Mouse (Mus musculus): ENCODE measurements around the gene Abca16. TPM values are rescaled to one million over a fixed set of nuclear protein-coding genes. Genes with fewer than 3 reads are reported as not detected.

Gene Abca16
- polyA plus RNA-seq, 2 experiments: not detected

GRCm38 (mm10) chr7:120503891-120504662 lies 94.6 kb downstream of the Abca16 start:
- TF ChIP-seq CTCF (IDR thresholded peaks at IDR 0.05; ENCODE audit: low read depth) (no peak), EP300 (IDR thresholded peaks at IDR 0.05; ENCODE audit: low read depth) (no peak)
- Histone ChIP-seq H3K27me3 (ENCODE audit: control insufficient read depth, insufficient read depth, low read length) (no peaks in the 10 kb centered on the region), H3K9me3 (ENCODE audit: control insufficient read depth, low read length) (no peaks in the 10 kb centered on the region), H3K36me3 (replicated peaks; ENCODE audit: control insufficient read depth, insufficient read depth, low read depth) (no peaks in the 10 kb centered on the region), H3K4me2 (ENCODE audit: low read depth) (peak overlapping the region; percentile 18; the same call in 1 of the 2 replicates), H3K9ac (replicated peaks) (no peak overlapping the region), H3K4me3 (ENCODE audit: insufficient read depth in 1 of 2, low read depth in 2 of 2, low read length in 2 of 2) (no peak overlapping the region), H3K4me1 (replicated peaks; ENCODE audit: control insufficient read depth in 2 of 2, insufficient read depth in 2 of 2, low read length in 1 of 2) (no peaks in the 10 kb centered on the region), H3K27ac (no peak overlapping the region)
- DNase-seq (ENCODE audit: low read depth in 3 of 3, low spot score in 3 of 3) (no peak), ATAC-seq (ENCODE audit: insufficient read depth) (no peak)
- WGBS (ENCODE audit: insufficient replicate concordance): 11% methylated on average over 31 of the region's 31 CpGs

DNA sequence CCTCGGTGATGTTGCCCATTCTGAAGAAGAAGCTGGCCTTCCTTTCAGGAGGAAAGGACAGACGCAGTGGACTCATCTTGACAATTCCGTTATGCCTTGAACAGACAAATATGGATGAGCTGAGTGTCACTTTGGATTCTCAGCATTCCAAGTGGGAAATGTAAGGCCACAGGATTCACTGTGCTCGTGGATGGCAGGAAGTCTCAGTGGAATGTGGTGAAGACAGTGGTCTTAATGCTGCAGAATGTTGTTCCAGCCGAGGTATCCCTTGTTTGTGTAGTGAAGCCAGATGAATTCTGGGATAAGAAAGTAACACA lies 95.2 kb downstream of the Abca16 start:
- no peak overlapping the region; the same call in 1 of the 2 replicates for H3K4me2 ChIP-seq (ENCODE audit: low read depth)
- H3K27ac ChIP-seq: no peak overlapping the region
- no peak for TF ChIP-seq EP300 (IDR thresholded peaks at IDR 0.05; ENCODE audit: low read depth)
- TF ChIP-seq CTCF (IDR thresholded peaks at IDR 0.05; ENCODE audit: low read depth): no peak
- no peaks in the 10 kb centered on the region for H3K9me3 ChIP-seq (ENCODE audit: control insufficient read depth, low read length)
- no peaks in the 10 kb centered on the region for H3K4me1 ChIP-seq (replicated peaks; ENCODE audit: control insufficient read depth in 2 of 2, insufficient read depth in 2 of 2, low read length in 1 of 2)
- H3K36me3 ChIP-seq (replicated peaks; ENCODE audit: control insufficient read depth, insufficient read depth, low read depth): no peaks in the 10 kb centered on the region
- no peaks in the 10 kb centered on the region for H3K27me3 ChIP-seq (ENCODE audit: control insufficient read depth, insufficient read depth, low read length)
- H3K4me3 ChIP-seq (ENCODE audit: insufficient read depth in 1 of 2, low read depth in 2 of 2, low read length in 2 of 2): no peak overlapping the region
- WGBS (ENCODE audit: insufficient replicate concordance): 26% methylated on average over 5 of the region's 5 CpGs
- ATAC-seq (ENCODE audit: insufficient read depth): no peak
- DNase-seq (ENCODE audit: low read depth in 3 of 3, low spot score in 3 of 3): no peak
- H3K9ac ChIP-seq (replicated peaks): no peak overlapping the region

DNA sequence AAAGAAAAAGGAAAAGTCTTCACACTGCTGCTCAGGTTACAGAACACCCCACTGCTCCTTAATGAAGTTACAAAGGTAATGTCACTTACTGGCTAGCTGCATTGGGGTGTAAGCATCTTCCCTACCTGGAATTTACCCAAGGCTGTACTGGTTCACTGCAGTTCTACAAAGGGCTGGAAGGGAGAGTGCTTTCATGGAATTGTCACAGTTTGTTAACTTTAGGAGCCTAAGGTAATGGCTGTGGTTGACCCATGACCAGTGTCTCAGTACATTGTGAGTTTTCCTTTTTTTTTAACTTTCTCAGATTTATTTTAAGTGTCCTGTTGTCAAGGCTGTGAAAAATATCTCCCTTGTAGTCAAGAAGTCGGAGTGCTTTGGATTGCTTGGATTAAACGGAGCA lies 125.4 kb downstream of the Abca16 start:
- H3K27ac ChIP-seq: no peak overlapping the region
- no peak overlapping the region for H3K4me2 ChIP-seq (ENCODE audit: low read depth)
- H3K36me3 ChIP-seq (replicated peaks; ENCODE audit: control insufficient read depth, insufficient read depth, low read depth): no peaks in the 10 kb centered on the region
- no peaks in the 10 kb centered on the region for H3K27me3 ChIP-seq (ENCODE audit: control insufficient read depth, insufficient read depth, low read length)
- 46% methylated on average over 2 of the region's 2 CpGs for WGBS (ENCODE audit: insufficient replicate concordance)
- no peaks in the 10 kb centered on the region for H3K4me1 ChIP-seq (replicated peaks; ENCODE audit: control insufficient read depth in 2 of 2, insufficient read depth in 2 of 2, low read length in 1 of 2)
- DNase-seq (ENCODE audit: low read depth in 3 of 3, low spot score in 3 of 3) (no peak), ATAC-seq (ENCODE audit: insufficient read depth) (no peak)
- TF ChIP-seq EP300 (IDR thresholded peaks at IDR 0.05; ENCODE audit: low read depth): no peak
- no peak for TF ChIP-seq CTCF (IDR thresholded peaks at IDR 0.05; ENCODE audit: low read depth)
- no peak overlapping the region for H3K9ac ChIP-seq (replicated peaks)
- no peaks in the 10 kb centered on the region for H3K9me3 ChIP-seq (ENCODE audit: control insufficient read depth, low read length)
- no peak overlapping the region for H3K4me3 ChIP-seq (ENCODE audit: insufficient read depth in 1 of 2, low read depth in 2 of 2, low read length in 2 of 2)

GRCm38 (mm10) chr7:120552479-120553180 lies 143.2 kb downstream of the Abca16 start:
- H3K27ac ChIP-seq: no peak overlapping the region
- WGBS (ENCODE audit: insufficient replicate concordance): 45% methylated on average over 12 of the region's 12 CpGs
- ATAC-seq (ENCODE audit: insufficient read depth) (no peak), DNase-seq (ENCODE audit: low read depth in 3 of 3, low spot score in 3 of 3) (no peak)
- H3K4me3 ChIP-seq (ENCODE audit: insufficient read depth in 1 of 2, low read depth in 2 of 2, low read length in 2 of 2): no peak overlapping the region
- no peaks in the 10 kb centered on the region for H3K27me3 ChIP-seq (ENCODE audit: control insufficient read depth, insufficient read depth, low read length)
- TF ChIP-seq EP300 (IDR thresholded peaks at IDR 0.05; ENCODE audit: low read depth): no peak
- no peak for TF ChIP-seq CTCF (IDR thresholded peaks at IDR 0.05; ENCODE audit: low read depth)
- no peaks in the 10 kb centered on the region for H3K36me3 ChIP-seq (replicated peaks; ENCODE audit: control insufficient read depth, insufficient read depth, low read depth)
- no peak overlapping the region for H3K9ac ChIP-seq (replicated peaks)
- no peaks in the 10 kb centered on the region for H3K4me1 ChIP-seq (replicated peaks; ENCODE audit: control insufficient read depth in 2 of 2, insufficient read depth in 2 of 2, low read length in 1 of 2)
- no peaks in the 10 kb centered on the region for H3K9me3 ChIP-seq (ENCODE audit: control insufficient read depth, low read length)
- no peak overlapping the region for H3K4me2 ChIP-seq (ENCODE audit: low read depth)

GRCm38 (mm10) chr7:120553181-120553551 lies 143.7 kb downstream of the Abca16 start:
- WGBS (ENCODE audit: insufficient replicate concordance): 46% methylated on average over 12 of the region's 12 CpGs

More at GRCm38 (mm10) chr7:120553181-120553551, 143.7 kb downstream of the Abca16 start:
- DNase-seq (ENCODE audit: low read depth in 3 of 3, low spot score in 3 of 3): no peak
- TF ChIP-seq EP300 (IDR thresholded peaks at IDR 0.05; ENCODE audit: low read depth) (no peak), CTCF (IDR thresholded peaks at IDR 0.05; ENCODE audit: low read depth) (no peak)
- no peaks in the 10 kb centered on the region for H3K36me3 ChIP-seq (replicated peaks; ENCODE audit: control insufficient read depth, insufficient read depth, low read depth)
- no peaks in the 10 kb centered on the region for H3K27me3 ChIP-seq (ENCODE audit: control insufficient read depth, insufficient read depth, low read length)
- no peak overlapping the region for H3K27ac ChIP-seq
- no peak for ATAC-seq (ENCODE audit: insufficient read depth)
- H3K9me3 ChIP-seq (ENCODE audit: control insufficient read depth, low read length): no peaks in the 10 kb centered on the region
- no peak overlapping the region for H3K4me2 ChIP-seq (ENCODE audit: low read depth)
- no peak overlapping the region for H3K9ac ChIP-seq (replicated peaks)
- no peaks in the 10 kb centered on the region for H3K4me1 ChIP-seq (replicated peaks; ENCODE audit: control insufficient read depth in 2 of 2, insufficient read depth in 2 of 2, low read length in 1 of 2)
- H3K4me3 ChIP-seq (ENCODE audit: insufficient read depth in 1 of 2, low read depth in 2 of 2, low read length in 2 of 2): no peak overlapping the region

Data from liver, embryonic 14.5 days (tissue).